Comparison of ENCODE assay signal across 13 mouse cellular contexts in the genomic region with DNA sequence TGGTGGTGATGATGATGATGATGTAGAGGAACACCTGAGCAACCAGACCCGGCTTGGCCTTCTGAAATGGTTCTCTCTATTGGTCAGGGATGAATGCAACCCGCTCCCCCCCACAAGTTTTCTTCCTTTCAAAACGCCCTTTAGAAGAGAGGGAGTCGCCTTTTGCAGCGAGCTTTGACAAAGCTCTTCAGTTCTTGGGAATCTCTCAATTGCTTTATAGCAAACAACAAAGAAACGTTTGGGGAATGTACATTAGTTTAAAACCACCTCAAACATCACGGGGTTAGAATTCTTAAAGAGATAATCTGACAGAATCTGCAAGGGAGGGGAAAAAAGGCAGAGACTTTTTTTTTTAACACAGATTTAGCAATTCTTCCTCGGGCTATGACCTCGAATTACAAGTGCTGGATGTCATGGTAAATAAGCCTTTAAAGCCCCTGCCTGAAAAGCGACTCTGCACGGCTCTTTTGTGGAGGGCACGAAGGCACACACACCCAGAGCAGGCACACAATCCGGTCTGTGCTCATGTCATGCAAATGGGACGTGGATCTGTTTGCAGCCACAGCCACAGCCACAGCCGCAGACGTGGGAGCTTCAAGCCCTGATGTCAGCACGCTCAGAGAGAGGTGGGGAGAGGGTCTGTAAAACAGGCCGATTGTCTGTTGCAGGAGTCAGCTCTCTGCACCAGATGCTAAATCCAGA.
A peak's percentile ranks its signal among the peaks of the same experiment; 100 is the strongest.
DNase-seq lines count a peak whose midpoint lies in the region; ATAC-seq lines count a peak whose summit lies in the region.
"Had no signal": no experiment of that assay in that cellular context is flagged by ENCODE, and none has a peak within 500 bp of the region (broad histone marks: within the 10 kb centered on the region; RNA-seq: fewer than 3 reads in every experiment).

No protein-coding gene starts in this region.

- peaks cover 26% of the 10 kb centered on the region for H3K4me1 ChIP-seq in forebrain, embryonic 10.5 days
- peaks cover 13% of the 10 kb centered on the region for H3K4me1 ChIP-seq in hindbrain, embryonic 15.5 days (replicated peaks)
- peaks cover 13% of the 10 kb centered on the region; the same call in 1 of the 2 replicates for H3K4me1 ChIP-seq in neural tube, embryonic 11.5 days (ENCODE audit: control insufficient read depth, insufficient read depth, low read length)
- peaks cover 12% of the 10 kb centered on the region for H3K4me1 ChIP-seq in limb, embryonic 10.5 days

- H3K4me2 ChIP-seq in hindbrain, embryonic 15.5 days: peak overlapping the region; percentile 33
- no peak overlapping the region for H3K4me2 ChIP-seq in neural tube, embryonic 11.5 days (ENCODE audit: low read depth)
- H3K4me2 ChIP-seq: limb, embryonic 12.5 days; lung, embryonic 14.5 days had no signal

- ATAC-seq in hindbrain, embryonic 15.5 days (ENCODE audit: low FRiP score, low read depth): peak; percentile 51; the same call in 1 of the 2 replicates
- peak; percentile 92 for ATAC-seq in neural tube, embryonic 11.5 days (ENCODE audit: insufficient read depth, low FRiP score, low TSS enrichment)

- H3K4me3 ChIP-seq in forebrain, embryonic 10.5 days: peak overlapping the region; percentile 22; the same call in 1 of the 2 replicates
- H3K4me3 ChIP-seq in hindbrain, embryonic 15.5 days: no peak overlapping the region
- H3K4me3 ChIP-seq in neural tube, embryonic 11.5 days (ENCODE audit: low read depth, low read length): no peak overlapping the region
- no peak overlapping the region for H3K4me3 ChIP-seq in limb, embryonic 10.5 days
- H3K4me3 ChIP-seq: limb, embryonic 12.5 days; myocyte had no signal

- H3K27ac ChIP-seq in forebrain, embryonic 10.5 days: peak overlapping the region; percentile 45; the same call in 1 of the 2 replicates
- H3K27ac ChIP-seq in hindbrain, embryonic 15.5 days (replicated peaks): no peak overlapping the region
- peak overlapping the region; percentile 53; the same call in 1 of the 2 replicates for H3K27ac ChIP-seq in neural tube, embryonic 11.5 days (ENCODE audit: low read depth, low read length)
- H3K27ac ChIP-seq in limb, embryonic 10.5 days: no peak overlapping the region
- H3K27ac ChIP-seq: limb, embryonic 12.5 days had no signal

- no peaks in the 10 kb centered on the region for H3K36me3 ChIP-seq in forebrain, embryonic 10.5 days (replicated peaks)
- no peaks in the 10 kb centered on the region for H3K36me3 ChIP-seq in hindbrain, embryonic 15.5 days
- no peaks in the 10 kb centered on the region for H3K36me3 ChIP-seq in neural tube, embryonic 11.5 days (ENCODE audit: control insufficient read depth, insufficient read depth, low read length)
- H3K36me3 ChIP-seq in limb, embryonic 10.5 days: no peaks in the 10 kb centered on the region
- H3K36me3 ChIP-seq: G1E; limb, embryonic 12.5 days had no signal

- DNase-seq in ZHBTc4 (ENCODE audit: low read depth, low spot score): peak; percentile 39
- DNase-seq in forebrain, embryonic 10.5 days (ENCODE audit: extremely low spot score, low spot score): peak; percentile 51
- peak; percentile 78 for DNase-seq in neural tube, embryonic 11.5 days (ENCODE audit: low spot score)
- DNase-seq in limb, embryonic 10.5 days (ENCODE audit: low spot score): no peak
- no peak for DNase-seq in gastrocnemius, adult 18-20 months (ENCODE audit: low spot score)
- DNase-seq in urinary bladder, adult 2 months (ENCODE audit: low spot score): no peak
- no peak for DNase-seq in thymus, postnatal 4 days
- DNase-seq: heart, adult 11 months; lung, embryonic 14.5 days had no signal

- H3K27me3 ChIP-seq in forebrain, embryonic 10.5 days (ENCODE audit: poor library complexity, severe bottlenecking): peaks cover 62% of the 10 kb centered on the region
- no peaks in the 10 kb centered on the region for H3K27me3 ChIP-seq in hindbrain, embryonic 15.5 days
- no peaks in the 10 kb centered on the region for H3K27me3 ChIP-seq in neural tube, embryonic 11.5 days (ENCODE audit: control insufficient read depth, insufficient read depth, low read length)
- H3K27me3 ChIP-seq in limb, embryonic 10.5 days (ENCODE audit: low read depth, poor library complexity, severe bottlenecking): peaks cover 24% of the 10 kb centered on the region; the same call in 1 of the 2 replicates

- 0 out of 2 replicates have a peak overlapping the region, but pooled peaks have one; percentile 13 for H3K9ac ChIP-seq in hindbrain, embryonic 15.5 days
- H3K9ac ChIP-seq in neural tube, embryonic 11.5 days (ENCODE audit: low read length): no peak overlapping the region
- H3K9ac ChIP-seq: limb, embryonic 12.5 days; lung, embryonic 14.5 days had no signal

- WGBS in forebrain, embryonic 10.5 days: 13% methylated on average over 18 of the region's 18 CpGs
- 15% methylated on average over 18 of the region's 18 CpGs for WGBS in hindbrain, embryonic 15.5 days
- WGBS in neural tube, embryonic 11.5 days: 23% methylated on average over 18 of the region's 18 CpGs
- 50% methylated on average over 18 of the region's 18 CpGs for WGBS in limb, embryonic 10.5 days

- no peaks in the 10 kb centered on the region for H3K9me3 ChIP-seq in forebrain, embryonic 10.5 days
- no peaks in the 10 kb centered on the region for H3K9me3 ChIP-seq in hindbrain, embryonic 15.5 days
- no peaks in the 10 kb centered on the region for H3K9me3 ChIP-seq in neural tube, embryonic 11.5 days (ENCODE audit: control insufficient read depth, low read length)
- H3K9me3 ChIP-seq in limb, embryonic 10.5 days (replicated peaks): no peaks in the 10 kb centered on the region

Comparison
In these comparisons a context has a peak if more than half of its experiments do, and no peak if none do; other contexts are left out.
1. DNase-seq: peak in ZHBTc4 (single experiment), forebrain, embryonic 10.5 days (single experiment) and neural tube, embryonic 11.5 days (single experiment); none in limb, embryonic 10.5 days (single experiment), gastrocnemius, adult 18-20 months (single experiment), urinary bladder, adult 2 months (single experiment) and thymus, postnatal 4 days (single experiment).
2. H3K27ac ChIP-seq: peak in forebrain, embryonic 10.5 days (single experiment) and neural tube, embryonic 11.5 days (single experiment); none in hindbrain, embryonic 15.5 days (single experiment) and limb, embryonic 10.5 days (single experiment).